Mouse (Mus musculus) forebrain, embryonic 11.5 days (tissue): ENCODE results near the gene Scd4. TPM values are rescaled to one million over a fixed set of nuclear protein-coding genes. Genes with fewer than 3 reads are reported as not detected.
"Not testable (repeated sequence)": the region's sequence is repeated elsewhere in the genome, so short reads cannot be mapped to it uniquely, and the experiment has no call there.

Experiments used
- ATAC-seq: fragments of 200-750 bp; cut with Nextera tagmentation; replicated peaks from 2 replicates; pipeline ENCODE4 v1.8.0; 2017; ENCODE audit warnings: moderate TSS enrichment; ENCODE audit not compliant: low FRiP score
- DNase-seq: peaks from one replicate; pipeline ENCODE4 v3.0.0-alpha.2; 2017; ENCODE audit warnings: low spot score
- H3K27ac ChIP-seq: fragments of 300-500 bp; sonication (generic); 2 replicates; pipeline ENCODE4 v1.5.1; 2014; ENCODE audit warnings: low read depth, low read length
- H3K27me3 ChIP-seq: fragments of 300-500 bp; sonication (generic); 2 replicates; pipeline ENCODE4 v1.6.1; 2014; ENCODE audit warnings: mild to moderate bottlenecking, low read length, mixed read lengths; ENCODE audit not compliant: control insufficient read depth, insufficient read depth
- H3K36me3 ChIP-seq: fragments of 300-500 bp; sonication (generic); 2 replicates; pipeline ENCODE4 v1.6.1; 2014; ENCODE audit warnings: mild to moderate bottlenecking, low read length, moderate library complexity, mixed read lengths; ENCODE audit not compliant: control insufficient read depth, insufficient read depth
- H3K4me1 ChIP-seq: fragments of 300-500 bp; sonication (generic); replicated peaks from 2 replicates; pipeline ENCODE4 v1.6.1; 2014; ENCODE audit warnings: low read length, mixed read lengths; ENCODE audit not compliant: control insufficient read depth, insufficient read depth
- H3K4me2 ChIP-seq: fragments of 300-500 bp; sonication (generic); 2 replicates; pipeline ENCODE4 v1.6.1; 2014; ENCODE audit warnings: low read depth, mild to moderate bottlenecking, low read length, moderate library complexity, mixed read lengths; ENCODE audit not compliant: severe bottlenecking
- H3K4me3 ChIP-seq: fragments of 300-500 bp; sonication (generic); 2 replicates; pipeline ENCODE4 v1.5.1; 2014; ENCODE audit warnings: low read depth, low read length
- H3K9ac ChIP-seq: fragments of 300-500 bp; sonication (generic); 2 replicates; pipeline ENCODE4 v1.6.1; 2014; ENCODE audit warnings: low read length
- H3K9me3 ChIP-seq: fragments of 300-500 bp; sonication (generic); 2 replicates; pipeline ENCODE4 v1.6.1; 2016; ENCODE audit warnings: low read length, mixed read lengths; ENCODE audit not compliant: control insufficient read depth
- WGBS: fragments of 180-500 bp; shearing (Covaris S2); extraction: QIAGEN DNeasy Blood & Tissue Kit; methylation state at CpG from one replicate; pipeline ENCODE4 v1.1.7; 2014; 5-methylcytosine and 5-hydroxymethylcytosine counted together
- polyA plus RNA-seq: library from polyadenylated mRNA; unstranded; fragments of >200 nt; fragmentation: Nextera tagmentation; extraction: Ambion mirVana; gene quantifications from 2 replicates; pipeline ENCODE4 v1.2.1, GENCODE M21; 2014

Scd4 gene
- polyA plus RNA-seq, 1 experiment from 2014 or later = not detected

DNA sequence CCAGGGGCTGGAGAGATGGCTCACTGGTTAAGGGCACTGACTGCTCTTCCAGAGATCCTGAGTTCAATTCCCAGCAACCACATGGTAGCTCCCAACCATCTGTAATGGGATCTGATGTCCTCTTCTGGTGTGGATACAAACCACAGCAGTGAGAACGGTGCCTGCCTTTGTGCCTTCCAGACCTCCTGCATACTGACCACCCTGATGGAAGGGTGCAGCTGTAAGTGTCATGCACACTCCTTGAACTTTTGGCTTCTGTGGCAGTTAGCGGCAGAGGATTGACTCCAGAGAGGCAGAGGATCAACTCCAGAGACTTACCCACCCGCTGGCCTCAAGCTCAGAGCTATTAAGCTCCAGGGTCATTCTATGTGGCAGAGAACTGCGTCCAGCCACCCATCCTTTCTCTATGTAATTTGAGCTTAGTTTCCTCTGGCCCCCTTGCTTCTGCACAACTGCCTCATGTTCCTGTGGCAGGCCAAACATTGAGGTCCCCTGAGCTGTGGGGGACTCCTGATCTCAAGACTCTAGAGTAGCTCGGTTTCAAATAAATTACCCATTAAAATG lies 16.1 kb upstream of the Scd4 start:
- WGBS = 69% methylated on average over 5 of the region's 5 CpGs
- Histone ChIP-seq H3K9ac (no peak overlapping the region), H3K4me1 (peaks cover 7% of the 10 kb centered on the region; the same call in 1 of the 2 replicates)

DNA sequence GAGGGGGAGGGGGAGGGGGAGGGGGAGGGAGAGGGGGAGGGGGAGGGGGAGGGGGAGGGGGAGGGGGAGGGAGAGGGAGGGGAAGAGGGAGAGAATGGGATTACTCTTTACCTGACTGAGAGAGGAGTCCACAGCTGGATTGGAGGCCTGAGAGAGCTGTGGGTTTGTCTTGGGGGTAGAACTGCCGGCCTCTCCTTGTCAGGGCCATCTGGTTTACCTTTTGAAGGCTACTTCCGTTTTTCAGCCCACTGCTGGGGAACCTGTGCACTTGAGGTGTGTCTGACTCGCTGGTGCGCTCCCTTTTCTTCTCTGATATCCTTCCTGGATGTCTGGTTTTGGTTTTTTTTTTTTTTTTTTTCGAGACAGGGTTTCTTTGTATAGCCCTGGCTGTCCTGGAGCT lies 15.5 kb upstream of the Scd4 start:
- Histone ChIP-seq H3K4me2 (no peak overlapping the region), H3K27me3 (no peaks in the 10 kb centered on the region), H3K9ac (no peak overlapping the region), H3K36me3 (no peaks in the 10 kb centered on the region), H3K4me1 (peaks cover 5% of the 10 kb centered on the region; the same call in 1 of the 2 replicates), H3K9me3 (no peaks in the 10 kb centered on the region; the same call in 1 of the 2 replicates), H3K4me3 (no peak overlapping the region), H3K27ac (no peak overlapping the region)
- no peak for ATAC-seq
- 80% methylated on average over 5 of the region's 5 CpGs for WGBS
- peak; percentile 24 for DNase-seq

More for the DNA sequence above, 16.1 kb upstream of the Scd4 start:
- Histone ChIP-seq H3K27me3 (no peaks in the 10 kb centered on the region), H3K9me3 (no peaks in the 10 kb centered on the region; the same call in 1 of the 2 replicates), H3K4me3 (no peak overlapping the region), H3K4me2 (no peak overlapping the region), H3K36me3 (no peaks in the 10 kb centered on the region), H3K27ac (no peak overlapping the region)
- peak; percentile 44 for DNase-seq
- ATAC-seq = no peak

DNA sequence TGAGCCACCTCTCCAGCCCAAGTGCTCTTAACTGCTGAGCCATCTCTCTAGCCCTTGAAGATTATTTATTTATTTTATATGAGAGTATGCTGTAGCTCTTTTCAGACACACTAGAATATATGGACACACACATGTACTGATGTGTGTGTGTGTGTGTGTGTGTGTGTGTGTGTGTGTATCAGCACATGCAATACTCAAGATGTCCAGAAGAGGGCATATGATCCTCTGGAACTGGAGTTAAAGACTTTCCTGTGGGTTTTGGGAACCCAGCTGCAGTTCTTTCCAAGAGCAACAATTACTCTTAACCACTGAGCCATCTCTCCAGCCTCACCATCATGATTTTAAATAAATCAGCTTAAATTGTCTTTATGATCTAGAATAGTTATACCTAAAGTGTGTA lies 14.3 kb upstream of the Scd4 start:
- no peaks in the 10 kb centered on the region; the same call in 1 of the 2 replicates for H3K9me3 ChIP-seq
- H3K27ac ChIP-seq = no peak overlapping the region
- DNase-seq = peak; percentile 20
- H3K4me1 ChIP-seq = peaks cover 5% of the 10 kb centered on the region; the same call in 1 of the 2 replicates
- ATAC-seq = no peak
- H3K27me3 ChIP-seq = no peaks in the 10 kb centered on the region
- H3K9ac ChIP-seq = no peak overlapping the region
- H3K36me3 ChIP-seq = no peaks in the 10 kb centered on the region
- H3K4me2 ChIP-seq = no peak overlapping the region
- H3K4me3 ChIP-seq = no peak overlapping the region

DNA sequence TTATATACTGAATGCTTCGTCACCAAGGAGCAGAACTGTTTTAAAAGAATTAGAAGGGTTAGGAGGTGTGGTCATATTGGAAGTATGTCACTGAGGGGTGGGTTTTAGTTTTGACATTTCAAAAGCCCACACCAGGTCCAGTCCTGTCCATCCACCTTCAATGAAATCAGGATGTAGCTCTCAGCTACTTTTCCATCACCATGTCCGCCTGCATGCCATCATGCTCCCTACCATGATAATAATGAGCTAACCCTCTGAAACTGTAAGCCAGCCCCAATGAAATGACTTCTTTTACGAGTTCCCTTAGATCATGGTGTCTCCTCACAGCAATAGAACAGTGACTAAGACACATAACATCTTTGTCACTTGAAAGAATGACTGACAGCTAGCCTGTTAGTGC lies 12.6 kb upstream of the Scd4 start:
- 72% methylated on average over 3 of the region's 3 CpGs for WGBS
- H3K27me3 ChIP-seq = no peaks in the 10 kb centered on the region
- H3K4me1 ChIP-seq = no peaks in the 10 kb centered on the region
- ATAC-seq (no peak), DNase-seq (no peak)
- no peak overlapping the region for H3K9ac ChIP-seq
- no peaks in the 10 kb centered on the region; the same call in 1 of the 2 replicates for H3K9me3 ChIP-seq
- H3K36me3 ChIP-seq = no peaks in the 10 kb centered on the region
- no peak overlapping the region for H3K4me3 ChIP-seq
- no peak overlapping the region for H3K27ac ChIP-seq
- no peak overlapping the region for H3K4me2 ChIP-seq

DNA sequence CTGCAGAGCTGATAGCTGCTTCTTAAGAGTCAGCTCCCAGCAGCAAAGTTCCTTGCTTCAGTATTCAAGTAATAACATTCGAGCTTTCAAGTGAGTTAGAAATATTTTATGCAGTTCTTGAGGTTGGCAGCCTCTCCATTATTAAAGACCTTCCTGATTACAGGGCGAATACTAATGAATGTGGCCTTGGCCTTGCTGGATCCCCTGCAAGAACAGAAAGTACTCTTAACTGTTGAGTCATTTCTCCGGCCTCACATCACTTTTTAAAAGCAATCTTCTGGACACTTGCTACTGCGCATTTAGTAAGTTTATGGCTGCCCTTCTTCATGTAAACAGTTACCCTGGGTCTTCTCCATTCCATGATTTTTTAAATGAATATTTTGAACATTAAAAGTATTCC lies 11.7 kb upstream of the Scd4 start:
- no peak overlapping the region for H3K9ac ChIP-seq
- H3K4me3 ChIP-seq = no peak overlapping the region
- no peaks in the 10 kb centered on the region for H3K4me1 ChIP-seq
- H3K4me2 ChIP-seq = no peak overlapping the region
- 82% methylated on average over 4 of the region's 4 CpGs for WGBS
- no peak overlapping the region for H3K27ac ChIP-seq
- no peak for DNase-seq
- no peaks in the 10 kb centered on the region for H3K36me3 ChIP-seq
- H3K27me3 ChIP-seq = no peaks in the 10 kb centered on the region
- no peaks in the 10 kb centered on the region; the same call in 1 of the 2 replicates for H3K9me3 ChIP-seq
- no peak for ATAC-seq

DNA sequence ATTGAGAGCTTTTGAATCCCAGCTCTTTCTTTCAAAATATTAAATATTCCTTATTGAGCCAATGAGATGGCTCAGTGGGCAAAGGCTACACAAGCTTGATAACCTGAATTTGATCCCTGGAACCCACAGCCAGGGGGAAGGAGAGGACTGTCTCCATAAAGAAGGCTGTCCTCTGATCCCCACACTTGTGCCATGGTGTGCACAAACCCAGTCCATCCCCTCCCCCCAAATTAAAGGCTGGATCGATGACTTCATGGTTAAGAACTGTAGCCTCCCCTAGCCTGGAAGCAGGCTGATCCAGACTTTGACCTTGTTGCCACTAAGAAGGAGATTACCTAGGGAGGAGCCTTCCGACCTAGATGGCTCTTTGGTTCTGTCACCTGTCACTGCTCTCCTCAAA lies 11.3 kb upstream of the Scd4 start:
- no peak for ATAC-seq
- Histone ChIP-seq H3K27ac (no peak overlapping the region), H3K9ac (no peak overlapping the region), H3K4me1 (no peaks in the 10 kb centered on the region), H3K36me3 (no peaks in the 10 kb centered on the region), H3K4me3 (no peak overlapping the region), H3K27me3 (no peaks in the 10 kb centered on the region), H3K4me2 (no peak overlapping the region), H3K9me3 (no peaks in the 10 kb centered on the region; the same call in 1 of the 2 replicates)
- 82% methylated on average over 2 of the region's 2 CpGs for WGBS
- DNase-seq = peak; percentile 35

DNA sequence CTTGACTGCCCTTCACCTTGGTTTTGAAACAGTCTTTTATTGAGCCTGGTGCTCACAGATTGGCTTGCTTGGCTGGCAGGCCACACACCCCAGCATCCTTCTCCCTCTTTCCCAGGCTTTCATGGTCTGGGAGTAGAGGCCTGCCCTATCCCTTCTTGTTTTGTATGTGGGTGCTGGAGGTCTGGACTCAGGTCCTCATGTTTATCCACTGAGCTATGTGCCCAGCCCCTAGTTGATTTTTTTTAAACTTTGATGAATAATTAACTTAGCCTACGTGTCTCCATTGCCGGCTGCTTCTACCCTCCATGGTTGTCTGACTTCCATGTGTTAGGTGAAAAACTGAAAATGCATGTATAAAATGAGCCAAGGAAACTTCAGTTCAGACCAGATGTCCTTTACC lies 3.3 kb upstream of the Scd4 start:
- no peaks in the 10 kb centered on the region for H3K27me3 ChIP-seq
- H3K9ac ChIP-seq = no peak overlapping the region
- H3K36me3 ChIP-seq = no peaks in the 10 kb centered on the region
- H3K27ac ChIP-seq = no peak overlapping the region
- no peak overlapping the region for H3K4me3 ChIP-seq
- no peak for DNase-seq
- H3K9me3 ChIP-seq = no peaks in the 10 kb centered on the region
- H3K4me2 ChIP-seq = no peak overlapping the region
- 88% methylated on average over 2 of the region's 2 CpGs for WGBS
- no peaks in the 10 kb centered on the region for H3K4me1 ChIP-seq
- ATAC-seq = no peak

DNA sequence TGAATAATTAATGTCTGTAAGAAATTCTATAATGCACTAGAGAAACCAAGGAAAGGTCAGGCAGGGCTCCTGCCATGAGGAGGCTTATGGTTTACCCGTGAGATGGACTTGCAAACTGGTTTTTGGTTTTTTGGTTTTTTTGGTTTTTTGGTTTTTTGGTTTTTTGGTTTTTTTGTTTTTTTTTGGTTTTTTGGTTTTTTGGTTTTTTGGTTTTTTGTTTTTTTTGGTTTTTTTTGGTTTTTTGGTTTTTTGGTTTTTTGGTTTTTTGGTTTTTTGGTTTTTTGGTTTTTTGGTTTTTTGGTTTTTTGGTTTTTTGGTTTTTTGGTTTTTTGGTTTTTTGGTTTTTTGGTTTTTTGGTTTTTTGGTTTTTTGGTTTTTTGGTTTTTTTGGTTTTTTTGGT lies 1.8 kb upstream of the Scd4 start:
- 95% methylated on average over 1 of the region's 1 CpGs for WGBS
- not testable (repeated sequence) for H3K27me3 ChIP-seq, H3K27ac ChIP-seq, H3K4me2 ChIP-seq, H3K36me3 ChIP-seq, H3K9me3 ChIP-seq, H3K9ac ChIP-seq, DNase-seq, H3K4me1 ChIP-seq, ATAC-seq, H3K4me3 ChIP-seq

DNA sequence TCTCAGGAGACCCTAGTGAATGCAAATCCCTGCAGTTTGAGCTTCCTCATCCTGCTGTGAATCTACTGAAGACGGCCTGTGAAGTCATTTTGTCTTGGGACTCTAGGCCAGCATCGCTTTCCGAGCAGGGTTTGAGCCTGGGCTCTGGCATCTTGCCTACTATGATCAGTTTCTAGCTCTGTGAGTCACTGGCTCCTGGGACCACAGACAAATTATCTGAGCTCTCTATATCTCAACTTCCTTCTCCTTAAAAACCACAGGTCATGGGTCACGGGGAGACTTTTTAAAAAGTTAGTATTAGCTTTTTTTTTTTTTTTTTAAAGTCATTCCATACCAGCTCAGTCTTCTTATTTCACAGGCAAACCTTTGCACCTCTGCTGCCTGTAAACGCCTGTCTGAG lies 981 bp upstream of the Scd4 start:
- ATAC-seq (no peak), DNase-seq (no peak)
- no peak overlapping the region for H3K4me3 ChIP-seq
- 84% methylated on average over 5 of the region's 5 CpGs for WGBS
- H3K4me2 ChIP-seq = no peak overlapping the region
- no peaks in the 10 kb centered on the region for H3K4me1 ChIP-seq
- no peak overlapping the region for H3K9ac ChIP-seq
- no peaks in the 10 kb centered on the region for H3K27me3 ChIP-seq
- H3K27ac ChIP-seq = no peak overlapping the region
- no peaks in the 10 kb centered on the region for H3K9me3 ChIP-seq
- H3K36me3 ChIP-seq = no peaks in the 10 kb centered on the region
